Mouse (Mus musculus): ENCODE results near the gene Tmem132d. TPM values are rescaled to one million over a fixed set of nuclear protein-coding genes. Genes with fewer than 3 reads are reported as not detected.

Tmem132d gene
- polyA plus RNA-seq, 1 experiment from 2014 or later: not detected

DNA sequence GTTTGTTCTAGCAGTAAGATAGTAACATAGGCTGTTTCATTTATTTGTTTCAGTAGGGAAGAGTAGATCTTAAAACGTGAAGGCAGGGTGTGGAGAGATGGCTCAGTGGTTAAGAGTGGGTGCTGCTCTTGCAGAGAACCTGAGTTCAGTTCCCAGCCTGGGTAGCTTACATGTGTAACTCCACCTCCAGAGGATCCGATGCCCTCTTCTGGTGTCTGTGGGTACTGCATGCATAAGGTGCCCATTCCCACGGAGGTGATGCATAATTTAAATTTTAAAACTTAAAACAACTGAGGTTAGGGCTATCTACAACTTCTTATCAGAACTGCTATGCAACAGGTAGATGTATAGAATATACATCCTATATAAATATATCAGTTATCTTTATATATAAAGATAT, 40.5 kb downstream of the Tmem132d start:
- Histone ChIP-seq H3K9me3 (ENCODE audit: low read length) (peaks cover 8% of the 10 kb centered on the region; the same call in 1 of the 2 replicates), H3K4me3 (ENCODE audit: low read depth, low read length) (no peak overlapping the region), H3K4me1 (ENCODE audit: insufficient read depth) (no peaks in the 10 kb centered on the region), H3K4me2 (ENCODE audit: low read depth, low read length) (no peak overlapping the region), H3K36me3 (replicated peaks; ENCODE audit: insufficient read depth, low read length) (no peaks in the 10 kb centered on the region), H3K9ac (replicated peaks) (no peak overlapping the region), H3K27me3 (ENCODE audit: insufficient read depth, low read length) (no peaks in the 10 kb centered on the region), H3K27ac (ENCODE audit: low read depth) (no peak overlapping the region)
- DNase-seq: no peak
- TF ChIP-seq EP300 (IDR thresholded peaks at IDR 0.05; ENCODE audit: low read depth) (no peak), CTCF (IDR thresholded peaks at IDR 0.05; ENCODE audit: low read depth) (peak; percentile 20; the same call in 1 of the 2 replicates)
- no peak for ATAC-seq
- 69% methylated on average over 3 of the region's 3 CpGs for WGBS (ENCODE audit: insufficient replicate concordance)

GRCm38 (mm10) chr5:128389665-128390064, 43.2 kb downstream of the Tmem132d start:
- H3K36me3 ChIP-seq (replicated peaks; ENCODE audit: insufficient read depth, low read length): no peaks in the 10 kb centered on the region
- ATAC-seq (no peak), DNase-seq (no peak)
- H3K27me3 ChIP-seq (ENCODE audit: insufficient read depth, low read length): no peaks in the 10 kb centered on the region
- H3K4me3 ChIP-seq (ENCODE audit: low read depth, low read length): no peak overlapping the region
- TF ChIP-seq CTCF (IDR thresholded peaks at IDR 0.05; ENCODE audit: low read depth) (0 out of 2 replicates have a peak, but pooled peaks have one; percentile 5), EP300 (IDR thresholded peaks at IDR 0.05; ENCODE audit: low read depth) (no peak)
- 39% methylated on average over 4 of the region's 4 CpGs for WGBS (ENCODE audit: insufficient replicate concordance)
- H3K4me2 ChIP-seq (ENCODE audit: low read depth, low read length): no peak overlapping the region
- H3K27ac ChIP-seq (ENCODE audit: low read depth): no peak overlapping the region
- H3K9me3 ChIP-seq (ENCODE audit: low read length): peaks cover 3% of the 10 kb centered on the region; the same call in 1 of the 2 replicates
- no peaks in the 10 kb centered on the region for H3K4me1 ChIP-seq (ENCODE audit: insufficient read depth)
- H3K9ac ChIP-seq (replicated peaks): no peak overlapping the region

DNA sequence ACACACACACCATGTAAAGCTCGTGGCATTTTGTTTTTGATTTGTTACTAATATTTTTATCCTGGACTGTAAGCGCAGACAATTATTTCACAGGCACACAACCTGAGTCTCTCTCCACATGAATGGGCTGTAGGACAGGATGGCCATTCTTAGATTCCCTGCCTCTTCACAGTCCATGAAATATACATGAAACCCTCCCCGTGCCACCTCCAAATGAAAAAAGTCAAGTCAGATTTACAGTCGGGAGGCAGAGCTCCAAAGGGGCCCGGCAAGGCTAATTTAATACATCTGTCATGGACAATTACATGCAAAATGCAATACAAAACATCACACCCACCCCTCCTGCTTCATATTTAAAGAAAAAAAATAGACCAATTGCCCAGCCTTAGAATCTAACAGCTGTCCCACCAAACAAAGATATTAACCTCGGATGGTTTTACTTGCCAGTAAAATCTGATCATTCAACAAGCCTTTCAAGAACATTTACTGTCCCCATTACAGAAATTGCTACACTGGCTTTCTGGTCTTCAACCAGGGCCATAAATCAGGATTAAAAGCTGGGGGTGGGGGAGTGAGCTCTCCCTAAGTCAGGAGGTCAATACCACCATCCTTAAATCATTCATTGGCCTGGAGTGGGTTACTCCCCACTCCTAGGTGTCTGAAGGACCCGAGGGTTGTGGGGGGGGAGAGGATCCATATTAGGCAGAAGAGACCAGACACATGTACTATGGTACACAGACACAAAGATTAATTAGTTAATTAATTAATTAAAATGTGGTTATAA, 44.3 kb downstream of the Tmem132d start:
- no peak for ATAC-seq
- WGBS (ENCODE audit: insufficient replicate concordance): 69% methylated on average over 7 of the region's 7 CpGs

DNA sequence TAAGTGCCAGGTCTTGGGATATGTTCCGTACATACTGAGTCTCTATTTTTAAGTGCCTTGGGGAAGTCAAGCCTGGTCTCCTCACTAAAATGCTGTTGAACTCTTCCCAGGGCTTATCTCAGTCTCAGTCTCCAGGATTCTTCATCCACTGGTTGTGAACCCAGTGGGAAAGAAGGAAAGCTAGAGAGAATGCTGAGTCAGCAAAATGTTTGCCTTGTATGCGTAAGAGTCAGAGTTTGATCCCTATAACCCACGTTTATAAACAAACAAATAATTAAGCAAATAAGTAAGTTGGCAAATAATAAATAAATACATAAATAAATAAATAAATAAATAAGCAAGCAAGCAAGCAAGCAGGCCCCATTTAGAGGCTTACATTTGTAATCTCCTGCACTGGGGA, 63.1 kb downstream of the Tmem132d start:
- Histone ChIP-seq H3K4me1 (ENCODE audit: insufficient read depth) (no peaks in the 10 kb centered on the region), H3K27ac (ENCODE audit: low read depth) (no peak overlapping the region), H3K9me3 (ENCODE audit: low read length) (no peaks in the 10 kb centered on the region), H3K4me3 (ENCODE audit: low read depth, low read length) (no peak overlapping the region), H3K4me2 (ENCODE audit: low read depth, low read length) (no peak overlapping the region), H3K36me3 (replicated peaks; ENCODE audit: insufficient read depth, low read length) (no peaks in the 10 kb centered on the region), H3K9ac (replicated peaks) (no peak overlapping the region), H3K27me3 (ENCODE audit: insufficient read depth, low read length) (no peaks in the 10 kb centered on the region)
- ATAC-seq (no peak), DNase-seq (no peak)
- 80% methylated on average over 3 of the region's 3 CpGs for WGBS (ENCODE audit: insufficient replicate concordance)
- TF ChIP-seq EP300 (IDR thresholded peaks at IDR 0.05; ENCODE audit: low read depth): no peak
- no peak for TF ChIP-seq CTCF (IDR thresholded peaks at IDR 0.05; ENCODE audit: low read depth)

More for the DNA sequence above, 44.3 kb downstream of the Tmem132d start:
- TF ChIP-seq EP300 (IDR thresholded peaks at IDR 0.05; ENCODE audit: low read depth) (no peak), CTCF (IDR thresholded peaks at IDR 0.05; ENCODE audit: low read depth) (no peak)
- no peak overlapping the region for H3K4me2 ChIP-seq (ENCODE audit: low read depth, low read length)
- no peaks in the 10 kb centered on the region for H3K27me3 ChIP-seq (ENCODE audit: insufficient read depth, low read length)
- no peak for DNase-seq
- H3K4me3 ChIP-seq (ENCODE audit: low read depth, low read length): no peak overlapping the region
- no peak overlapping the region for H3K9ac ChIP-seq (replicated peaks)
- no peaks in the 10 kb centered on the region for H3K4me1 ChIP-seq (ENCODE audit: insufficient read depth)
- H3K9me3 ChIP-seq (ENCODE audit: low read length): peaks cover 3% of the 10 kb centered on the region; the same call in 1 of the 2 replicates
- H3K36me3 ChIP-seq (replicated peaks; ENCODE audit: insufficient read depth, low read length): no peaks in the 10 kb centered on the region
- H3K27ac ChIP-seq (ENCODE audit: low read depth): no peak overlapping the region

GRCm38 (mm10) chr5:128369111-128369510, 63.8 kb downstream of the Tmem132d start:
- Histone ChIP-seq H3K4me2 (ENCODE audit: low read depth, low read length) (no peak overlapping the region), H3K27ac (ENCODE audit: low read depth) (no peak overlapping the region), H3K27me3 (ENCODE audit: insufficient read depth, low read length) (no peaks in the 10 kb centered on the region), H3K36me3 (replicated peaks; ENCODE audit: insufficient read depth, low read length) (no peaks in the 10 kb centered on the region), H3K4me3 (ENCODE audit: low read depth, low read length) (no peak overlapping the region), H3K9me3 (ENCODE audit: low read length) (0 out of 2 replicates have a peak, but pooled peaks cover 2% of the 10 kb centered on the region), H3K4me1 (ENCODE audit: insufficient read depth) (no peaks in the 10 kb centered on the region), H3K9ac (replicated peaks) (no peak overlapping the region)
- TF ChIP-seq CTCF (IDR thresholded peaks at IDR 0.05; ENCODE audit: low read depth) (no peak), EP300 (IDR thresholded peaks at IDR 0.05; ENCODE audit: low read depth) (no peak)
- 83% methylated on average over 7 of the region's 7 CpGs for WGBS (ENCODE audit: insufficient replicate concordance)
- DNase-seq: no peak
- no peak for ATAC-seq

GRCm38 (mm10) chr5:128365261-128365985, 67.5 kb downstream of the Tmem132d start:
- Histone ChIP-seq H3K9ac (replicated peaks) (no peak overlapping the region), H3K9me3 (ENCODE audit: low read length) (0 out of 2 replicates have a peak, but pooled peaks cover 2% of the 10 kb centered on the region), H3K27ac (ENCODE audit: low read depth) (no peak overlapping the region), H3K4me3 (ENCODE audit: low read depth, low read length) (no peak overlapping the region), H3K27me3 (ENCODE audit: insufficient read depth, low read length) (no peaks in the 10 kb centered on the region), H3K4me2 (ENCODE audit: low read depth, low read length) (no peak overlapping the region), H3K4me1 (ENCODE audit: insufficient read depth) (no peaks in the 10 kb centered on the region), H3K36me3 (replicated peaks; ENCODE audit: insufficient read depth, low read length) (no peaks in the 10 kb centered on the region)
- 71% methylated on average over 3 of the region's 3 CpGs for WGBS (ENCODE audit: insufficient replicate concordance)
- no peak for ATAC-seq
- TF ChIP-seq EP300 (IDR thresholded peaks at IDR 0.05; ENCODE audit: low read depth) (no peak), CTCF (IDR thresholded peaks at IDR 0.05; ENCODE audit: low read depth) (no peak)
- no peak for DNase-seq
